Mouse (Mus musculus) stomach, postnatal 0 days (tissue): ENCODE data around the gene Stac2. TPM values are rescaled to one million over a fixed set of nuclear protein-coding genes. Genes with fewer than 3 reads are reported as not detected.

Experiments
- ATAC-seq: fragments of 200-750 bp; cut with Nextera tagmentation; 2 replicates; pipeline ENCODE4 v1.8.0; 2017; ENCODE audit not compliant: low FRiP score, low TSS enrichment
- DNase-seq: peaks from one replicate; pipeline ENCODE4 v3.0.0-alpha.2; 2016; ENCODE audit warnings: low spot score
- H3K27ac ChIP-seq: fragments of 300-500 bp; sonication (generic); replicated peaks from 2 replicates; pipeline ENCODE4 v1.5.1; 2014; ENCODE audit warnings: mild to moderate bottlenecking, control low read depth
- H3K27me3 ChIP-seq: fragments of 300-500 bp; sonication (generic); 2 replicates; pipeline ENCODE4 v1.6.1; 2014; ENCODE audit warnings: low read length; ENCODE audit not compliant: control insufficient read depth, insufficient read depth
- H3K36me3 ChIP-seq: fragments of 300-500 bp; sonication (generic); 2 replicates; pipeline ENCODE4 v1.6.1; 2014; ENCODE audit warnings: low read length, mixed read lengths; ENCODE audit not compliant: control insufficient read depth, insufficient read depth
- H3K4me1 ChIP-seq: fragments of 300-500 bp; sonication (generic); replicated peaks from 2 replicates; pipeline ENCODE4 v1.6.1; 2014; ENCODE audit warnings: antibody characterized with exemption; ENCODE audit not compliant: control insufficient read depth, insufficient read depth
- H3K4me2 ChIP-seq: fragments of 300-500 bp; sonication (generic); replicated peaks from 2 replicates; pipeline ENCODE4 v1.6.1; 2014; ENCODE audit warnings: low read depth, mild to moderate bottlenecking, control low read depth, moderate library complexity
- H3K4me3 ChIP-seq: fragments of 300-500 bp; sonication (generic); 2 replicates; pipeline ENCODE4 v1.5.1; 2014; ENCODE audit warnings: low read depth, low read length, control low read depth
- H3K9ac ChIP-seq: fragments of 300-500 bp; sonication (generic); 2 replicates; pipeline ENCODE4 v1.6.1; 2014; ENCODE audit warnings: mild to moderate bottlenecking, low read length, control low read depth, mixed read lengths
- H3K9me3 ChIP-seq: fragments of 300-500 bp; sonication (generic); 2 replicates; pipeline ENCODE4 v1.6.1; 2016; ENCODE audit warnings: low read length; ENCODE audit not compliant: control insufficient read depth
- CTCF ChIP-seq: IDR thresholded peaks from 2 replicates; pipeline ENCODE4 v1.5.1; 2016; ENCODE audit warnings: antibody characterized with exemption, low read depth, mild to moderate bottlenecking, moderate library complexity
- EP300 ChIP-seq: optimal IDR thresholded peaks from 2 replicates; pipeline ENCODE3; 2016; ENCODE audit warnings: antibody characterized with exemption
- WGBS: fragments of 180-500 bp; shearing (Covaris S2); extraction: QIAGEN DNeasy Blood & Tissue Kit; methylation state at CpG from one replicate; pipeline ENCODE4 v1.1.7; 2014; 5-methylcytosine and 5-hydroxymethylcytosine counted together
- polyA plus RNA-seq: library from polyadenylated mRNA; unstranded; fragments of >200 nt; fragmentation: Nextera tagmentation; extraction: Ambion mirVana; gene quantifications from 2 replicates; pipeline ENCODE4 v1.2.1, GENCODE M21; 2015

Stac2 gene
- polyA plus RNA-seq, 1 experiment from 2014 or later, result 0.05 TPM

DNA sequence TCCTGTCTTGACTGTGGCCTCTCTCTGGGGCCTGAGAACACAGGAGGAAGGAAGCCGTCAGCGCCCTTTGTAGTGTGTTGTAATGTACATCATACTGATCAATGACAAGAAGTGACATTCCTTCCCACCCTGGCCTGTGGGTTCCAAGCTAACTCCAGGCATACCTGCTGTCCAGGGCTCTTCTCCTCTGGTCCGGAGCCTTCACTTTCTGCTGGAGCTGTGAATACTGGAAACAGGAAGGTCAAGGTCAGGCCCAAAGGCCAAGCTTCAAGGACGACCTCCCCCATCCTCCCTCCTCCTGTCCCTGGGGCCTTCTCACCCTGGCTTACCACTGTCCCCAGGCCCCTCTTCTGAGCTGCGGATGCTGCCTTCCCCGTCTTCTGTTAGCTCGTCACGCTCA is 12.3 kb downstream of the Stac2 start:
- ATAC-seq (no peak), DNase-seq (no peak)
- TF ChIP-seq CTCF (no peak), EP300 (no peak)
- no peaks in the 10 kb centered on the region for H3K9me3 ChIP-seq
- H3K9ac ChIP-seq, result no peak overlapping the region
- H3K27me3 ChIP-seq, result no peaks in the 10 kb centered on the region; the same call in 1 of the 2 replicates
- no peaks in the 10 kb centered on the region for H3K36me3 ChIP-seq
- no peak overlapping the region for H3K27ac ChIP-seq
- WGBS, result 81% methylated on average over 8 of the region's 8 CpGs
- H3K4me2 ChIP-seq, result no peak overlapping the region
- H3K4me3 ChIP-seq, result no peak overlapping the region
- H3K4me1 ChIP-seq, result peaks cover 3% of the 10 kb centered on the region; the same call in 1 of the 2 replicates

DNA sequence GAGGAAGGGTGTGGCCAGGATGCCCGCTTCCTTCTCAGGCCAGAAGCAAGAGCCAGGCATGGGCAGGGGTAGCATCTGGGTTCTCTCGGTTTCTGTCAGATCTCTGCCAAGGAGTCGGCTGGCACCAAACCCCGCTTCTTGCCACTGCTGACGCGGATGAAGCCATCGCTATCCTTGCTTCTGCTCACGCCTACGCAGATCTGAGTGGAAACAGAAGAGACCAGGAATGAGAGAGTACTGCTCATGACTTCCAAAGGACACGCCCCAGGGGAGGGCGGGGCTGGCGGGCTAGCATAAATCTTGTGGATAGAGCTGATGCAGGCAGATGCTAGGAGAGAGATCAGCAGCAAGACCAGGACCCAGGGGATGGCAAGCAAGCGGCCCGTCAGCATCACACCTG is 15.4 kb downstream of the Stac2 start:
- 60% methylated on average over 14 of the region's 14 CpGs for WGBS
- TF ChIP-seq EP300, result no peak
- TF ChIP-seq CTCF, result no peak
- H3K36me3 ChIP-seq, result no peaks in the 10 kb centered on the region
- H3K9ac ChIP-seq, result no peak overlapping the region
- H3K27ac ChIP-seq, result no peak overlapping the region
- H3K4me3 ChIP-seq, result no peak overlapping the region
- ATAC-seq, result no peak
- no peak overlapping the region for H3K4me2 ChIP-seq
- DNase-seq, result no peak
- no peaks in the 10 kb centered on the region for H3K9me3 ChIP-seq
- no peaks in the 10 kb centered on the region; the same call in 1 of the 2 replicates for H3K27me3 ChIP-seq
- peaks cover 6% of the 10 kb centered on the region; the same call in 1 of the 2 replicates for H3K4me1 ChIP-seq

GRCm38 (mm10) chr11:98035977-98036377 is 17.3 kb downstream of the Stac2 start:
- Histone ChIP-seq H3K27me3 (no peaks in the 10 kb centered on the region; the same call in 1 of the 2 replicates), H3K4me3 (peak overlapping the region; percentile 17; the same call in 1 of the 2 replicates), H3K27ac (no peak overlapping the region), H3K4me2 (peak overlapping the region; percentile 53), H3K9me3 (no peaks in the 10 kb centered on the region), H3K36me3 (no peaks in the 10 kb centered on the region), H3K4me1 (peaks cover 6% of the 10 kb centered on the region; the same call in 1 of the 2 replicates), H3K9ac (peak overlapping the region; percentile 31)
- under 1% methylated on average over 25 of the region's 27 CpGs for WGBS
- peak; percentile 65 for DNase-seq
- peak; percentile 59 for ATAC-seq
- TF ChIP-seq CTCF (peak; percentile 27; the same call in 1 of the 2 replicates), EP300 (no peak)

DNA sequence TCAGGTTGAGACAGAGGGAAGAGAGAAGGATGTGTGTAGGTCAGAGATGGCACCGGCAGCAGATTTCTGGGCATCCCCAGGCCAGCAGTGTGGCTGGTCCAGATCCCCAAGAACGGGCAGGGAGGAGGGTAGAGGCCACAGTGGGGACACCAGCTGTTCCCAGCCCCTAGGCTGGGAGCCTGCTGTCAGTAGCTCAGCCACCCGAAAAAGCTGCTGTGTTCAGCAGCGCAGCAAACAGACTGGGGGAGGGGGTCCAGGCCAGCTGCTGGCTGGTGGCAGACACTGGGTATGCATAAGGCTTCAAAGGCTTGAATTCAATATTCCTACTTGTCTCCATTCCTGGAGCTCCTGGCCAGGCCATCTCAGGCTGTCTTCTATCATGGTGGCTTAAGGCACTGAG is 18.4 kb downstream of the Stac2 start:
- Histone ChIP-seq H3K9me3 (no peaks in the 10 kb centered on the region), H3K9ac (no peak overlapping the region), H3K4me1 (peaks cover 6% of the 10 kb centered on the region; the same call in 1 of the 2 replicates), H3K4me3 (no peak overlapping the region), H3K27ac (no peak overlapping the region; the same call in 1 of the 2 replicates), H3K4me2 (no peak overlapping the region), H3K36me3 (peaks cover 6% of the 10 kb centered on the region; the same call in 1 of the 2 replicates), H3K27me3 (no peaks in the 10 kb centered on the region; the same call in 1 of the 2 replicates)
- DNase-seq, result no peak
- TF ChIP-seq EP300, result no peak
- TF ChIP-seq CTCF, result no peak
- 41% methylated on average over 4 of the region's 4 CpGs for WGBS
- ATAC-seq, result no peak

GRCm38 (mm10) chr11:98034061-98034460 is 19.2 kb downstream of the Stac2 start:
- DNase-seq (no peak), ATAC-seq (no peak)
- Histone ChIP-seq H3K27me3 (no peaks in the 10 kb centered on the region; the same call in 1 of the 2 replicates), H3K36me3 (peaks cover 6% of the 10 kb centered on the region; the same call in 1 of the 2 replicates), H3K4me1 (peaks cover 6% of the 10 kb centered on the region; the same call in 1 of the 2 replicates), H3K9me3 (no peaks in the 10 kb centered on the region), H3K27ac (no peak overlapping the region), H3K9ac (no peak overlapping the region), H3K4me2 (no peak overlapping the region), H3K4me3 (no peak overlapping the region)
- TF ChIP-seq EP300 (no peak), CTCF (no peak)
- 75% methylated on average over 5 of the region's 5 CpGs for WGBS

DNA sequence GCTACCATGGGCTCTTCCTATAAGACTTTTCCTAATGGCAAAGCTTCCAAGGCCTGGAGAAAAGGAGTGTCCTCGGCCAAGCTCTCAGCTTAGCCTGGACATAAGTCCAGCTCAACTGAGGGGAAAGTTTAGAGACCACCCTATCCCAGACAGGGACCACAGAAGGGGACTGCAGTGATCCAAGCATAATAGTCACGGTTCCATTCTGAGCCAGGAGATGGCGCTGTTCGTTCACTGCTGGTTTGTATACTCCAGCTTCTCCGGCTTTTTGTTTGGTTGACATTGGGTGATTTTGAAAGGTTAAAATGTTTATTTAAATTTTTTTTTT is 21.9 kb downstream of the Stac2 start:
- H3K4me1 ChIP-seq, result peaks cover 6% of the 10 kb centered on the region; the same call in 1 of the 2 replicates
- H3K4me2 ChIP-seq, result no peak overlapping the region
- peak; percentile 79 for DNase-seq
- 0 out of 2 replicates have a peak overlapping the region, but pooled peaks have one; percentile 13 for H3K27ac ChIP-seq
- 11% methylated on average over 5 of the region's 5 CpGs for WGBS
- H3K4me3 ChIP-seq, result no peak overlapping the region
- no peaks in the 10 kb centered on the region for H3K9me3 ChIP-seq
- TF ChIP-seq EP300 (no peak), CTCF (peak; percentile 92)
- H3K27me3 ChIP-seq, result no peaks in the 10 kb centered on the region; the same call in 1 of the 2 replicates
- ATAC-seq, result no peak; the same call in 1 of the 2 replicates
- peaks cover 12% of the 10 kb centered on the region for H3K36me3 ChIP-seq
- no peak overlapping the region for H3K9ac ChIP-seq
